8 mouse cellular contexts compared by ENCODE assay signal in genomic region chr6:119480706-119481331, GRCm38 (mm10). TPM values are rescaled to one million over a fixed set of nuclear protein-coding genes. Genes with fewer than 3 reads are reported as not detected.
DNase-seq lines count a peak whose midpoint lies in the region; ATAC-seq and TF ChIP-seq lines count a peak whose summit lies in the region.

No protein-coding gene starts in this region.

- peak overlapping the region; percentile 100 for H3K4me2 ChIP-seq in embryonic facial prominence, embryonic 13.5 days
- H3K4me2 ChIP-seq in hindbrain, embryonic 13.5 days: peak overlapping the region; percentile 100

- H3K4me1 ChIP-seq in embryonic facial prominence, embryonic 13.5 days: peaks cover 66% of the 10 kb centered on the region
- peaks cover 67% of the 10 kb centered on the region for H3K4me1 ChIP-seq in hindbrain, embryonic 13.5 days (replicated peaks)
- peaks cover 16% of the 10 kb centered on the region for H3K4me1 ChIP-seq in liver, adult 2 months (ENCODE audit: control insufficient read depth, insufficient read depth, low read length)

- H3K9me3 ChIP-seq in embryonic facial prominence, embryonic 13.5 days: no peaks in the 10 kb centered on the region
- no peaks in the 10 kb centered on the region for H3K9me3 ChIP-seq in hindbrain, embryonic 13.5 days

- peaks cover 16% of the 10 kb centered on the region for H3K79me2 ChIP-seq in liver, adult 2 months (ENCODE audit: control insufficient read depth, insufficient read depth, low read length)

- H3K36me3 ChIP-seq in embryonic facial prominence, embryonic 13.5 days: peaks cover 32% of the 10 kb centered on the region
- H3K36me3 ChIP-seq in hindbrain, embryonic 13.5 days: peaks cover 8% of the 10 kb centered on the region
- H3K36me3 ChIP-seq in liver, adult 2 months (ENCODE audit: control insufficient read depth, insufficient read depth, low read length): no peaks in the 10 kb centered on the region

- no peak for ATAC-seq in embryonic facial prominence, embryonic 13.5 days (ENCODE audit: insufficient number of reproducible peaks, insufficient read depth, low FRiP score, low TSS enrichment, low read depth)
- ATAC-seq in hindbrain, embryonic 13.5 days (ENCODE audit: low FRiP score): peak; percentile 19
- ATAC-seq in monocyte, adult 5-6 weeks (replicated peaks; ENCODE audit: insufficient number of reproducible peaks, low FRiP score, low TSS enrichment, poor library complexity, severe bottlenecking): peak; percentile 22; the same call in 1 of the 2 replicates

- no peak for TF ChIP-seq CTCF in liver, adult 2 months (IDR thresholded peaks at IDR 0.05; ENCODE audit: low read depth, low read length)

- peak; percentile 94 for DNase-seq in heart, adult 11 months
- no peak for DNase-seq in heart, adult 8-10 months (ENCODE audit: low spot score)
- DNase-seq in adipocyte (ENCODE audit: low spot score): peak; percentile 25
- DNase-seq in liver, adult 2 months (ENCODE audit: extremely low read depth, low read depth, low spot score): no peak
- DNase-seq in thymus, postnatal 25 days: peak; percentile 58

- H3K27ac ChIP-seq in embryonic facial prominence, embryonic 13.5 days: 0 out of 2 replicates have a peak overlapping the region, but pooled peaks have one; percentile 99
- H3K27ac ChIP-seq in hindbrain, embryonic 13.5 days: peak overlapping the region; percentile 99
- no peak overlapping the region for H3K27ac ChIP-seq in liver, adult 2 months (replicated peaks; ENCODE audit: insufficient read depth, low read depth, low read length)

- H3K4me3 ChIP-seq in embryonic facial prominence, embryonic 13.5 days: peak overlapping the region; percentile 81
- H3K4me3 ChIP-seq in hindbrain, embryonic 13.5 days: peak overlapping the region; percentile 88
- H3K4me3 ChIP-seq in liver, adult 2 months (ENCODE audit: insufficient read depth, low read depth, low read length): peak overlapping the region; percentile 99

- WGBS in embryonic facial prominence, embryonic 13.5 days: under 1% methylated on average over 33 of the region's 33 CpGs
- WGBS in hindbrain, embryonic 13.5 days: under 1% methylated on average over 33 of the region's 33 CpGs
- 39% methylated on average over 33 of the region's 33 CpGs for WGBS in liver, adult 2 months

- TF ChIP-seq POLR2A in liver, adult 2 months (IDR thresholded peaks at IDR 0.05; ENCODE audit: extremely low read depth, insufficient read depth, low read length): no peak

- H3K9ac ChIP-seq in embryonic facial prominence, embryonic 13.5 days: peak overlapping the region; percentile 90
- H3K9ac ChIP-seq in hindbrain, embryonic 13.5 days: peak overlapping the region; percentile 97
- peak overlapping the region; percentile 99 for H3K9ac ChIP-seq in liver, adult 2 months (ENCODE audit: low read depth, low read length)

- no peaks in the 10 kb centered on the region for H3K27me3 ChIP-seq in embryonic facial prominence, embryonic 13.5 days
- no peaks in the 10 kb centered on the region for H3K27me3 ChIP-seq in hindbrain, embryonic 13.5 days
- H3K27me3 ChIP-seq in liver, adult 2 months (ENCODE audit: control insufficient read depth, insufficient read depth, low read length): no peaks in the 10 kb centered on the region

RNA-seq across cellular contexts. Expression of gene Fbxl14, which starts 1.4 kb away (rescaled TPM):
- total RNA-seq in heart, adult 8-10 months (2022): 10 to 100 TPM; 14.7 to 18.1 (median 16.2) TPM
- 3.2 and 3.8 TPM in 2 replicates for polyA plus RNA-seq in embryonic facial prominence, embryonic 13.5 days (2015; fragmentation: Nextera tagmentation; extraction: Ambion mirVana)
- 3.2 and 3.3 TPM in 2 replicates for polyA plus RNA-seq in hindbrain, embryonic 13.5 days (2015; fragmentation: Nextera tagmentation; extraction: Ambion mirVana)
- 5.0 and 7.9 TPM in 2 replicates for total RNA-seq in liver, adult 2 months (2014; rRNA removed)
- 17.5 and 18.7 TPM in 2 replicates for polyA plus RNA-seq in liver, adult 2 months (2012; rRNA removed)
- 36.9 to 41.1 TPM (median 37.0 TPM) in 3 replicates for total RNA-seq in monocyte, adult 5-6 weeks (2017)

Comparison
In these comparisons a context has a peak if more than half of its experiments do, and no peak if none do; other contexts are left out.
1. DNase-seq: peak in heart, adult 11 months (single experiment), adipocyte (single experiment) and thymus, postnatal 25 days (single experiment); none in heart, adult 8-10 months (single experiment) and liver, adult 2 months (single experiment).
2. Peak in every context shown above with its lines, with median percentiles within 50 percentile points of each other: H3K4me3 ChIP-seq and H3K9ac ChIP-seq.